Comparison of ENCODE assay signal across 11 mouse cellular contexts in the genomic region with DNA sequence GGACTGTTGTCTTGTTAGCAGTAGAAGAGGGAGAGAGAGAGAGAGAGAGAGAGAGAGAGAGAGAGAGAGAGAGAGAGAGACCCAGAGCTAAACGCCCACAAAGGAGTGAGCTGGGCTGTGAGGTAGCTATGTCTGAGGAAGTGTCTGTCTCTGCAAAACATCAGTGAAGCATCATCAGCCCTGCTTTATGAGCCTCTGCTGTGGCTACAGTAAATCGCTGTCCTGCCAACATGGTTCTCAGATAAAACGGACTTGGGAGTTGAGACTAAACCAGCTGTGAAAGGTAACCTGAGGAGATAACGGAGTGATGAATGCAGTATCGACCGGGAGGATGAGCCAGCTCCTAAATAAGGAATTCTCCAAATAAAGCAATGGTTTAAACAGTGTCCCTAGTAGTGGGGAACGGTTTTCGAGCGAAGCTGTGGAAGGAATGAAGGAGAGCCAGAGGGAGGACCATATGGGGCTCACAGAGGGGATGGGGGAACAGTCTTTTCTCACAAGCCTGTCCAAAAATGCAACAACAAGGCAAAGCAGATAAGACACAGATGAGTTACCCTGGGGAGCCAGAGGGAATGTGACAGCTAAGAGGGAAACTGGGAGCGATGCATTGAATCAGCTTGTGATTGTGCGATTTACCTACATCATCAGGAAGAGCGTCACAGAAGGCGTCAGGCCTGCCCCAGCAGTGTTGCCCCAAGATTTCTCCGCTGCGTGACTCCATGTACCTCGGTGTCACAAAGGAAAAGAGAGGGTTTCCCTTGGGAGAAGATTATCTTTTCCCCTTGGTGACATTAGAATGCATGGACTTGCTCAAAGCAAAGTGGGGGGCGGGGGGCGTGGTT. TPM values are rescaled to one million over a fixed set of nuclear protein-coding genes. Genes with fewer than 3 reads are reported as not detected.
DNase-seq lines count a peak whose midpoint lies in the region; ATAC-seq lines count a peak whose summit lies in the region.
"Had no signal": no experiment of that assay in that cellular context is flagged by ENCODE, and none has a peak within 500 bp of the region (broad histone marks: within the 10 kb centered on the region; RNA-seq: fewer than 3 reads in every experiment).

No protein-coding gene starts in this region.

- H3K4me1 ChIP-seq in hindbrain, embryonic 14.5 days (replicated peaks; ENCODE audit: control insufficient read depth, insufficient read depth, low read length) = 0 out of 2 replicates have a peak, but pooled peaks cover 13% of the 10 kb centered on the region
- peaks cover 22% of the 10 kb centered on the region; the same call in 1 of the 2 replicates for H3K4me1 ChIP-seq in hindbrain, embryonic 10.5 days (replicated peaks)

- peak overlapping the region; percentile 51; the same call in 1 of the 2 replicates for H3K27ac ChIP-seq in hindbrain, embryonic 14.5 days
- no peak overlapping the region for H3K27ac ChIP-seq in hindbrain, embryonic 10.5 days

- H3K4me2 ChIP-seq in hindbrain, embryonic 14.5 days (replicated peaks) = no peak overlapping the region

- H3K9me3 ChIP-seq in hindbrain, embryonic 14.5 days (ENCODE audit: control insufficient read depth, low read length) = no peaks in the 10 kb centered on the region
- no peaks in the 10 kb centered on the region for H3K9me3 ChIP-seq in hindbrain, embryonic 10.5 days
- H3K9me3 ChIP-seq: G1E had no signal

- H3K27me3 ChIP-seq in hindbrain, embryonic 14.5 days (ENCODE audit: control insufficient read depth, insufficient read depth, low read length) = no peaks in the 10 kb centered on the region
- H3K27me3 ChIP-seq in hindbrain, embryonic 10.5 days (ENCODE audit: insufficient read depth, poor library complexity, severe bottlenecking) = no peaks in the 10 kb centered on the region

- H3K36me3 ChIP-seq in hindbrain, embryonic 14.5 days (replicated peaks; ENCODE audit: control insufficient read depth, insufficient read depth) = no peaks in the 10 kb centered on the region
- no peaks in the 10 kb centered on the region for H3K36me3 ChIP-seq in hindbrain, embryonic 10.5 days
- H3K36me3 ChIP-seq: G1E had no signal

- 62% methylated on average over 18 of the region's 18 CpGs for WGBS in hindbrain, embryonic 14.5 days
- 83% methylated on average over 18 of the region's 18 CpGs for WGBS in hindbrain, embryonic 10.5 days

- ATAC-seq in hindbrain, embryonic 14.5 days (ENCODE audit: low FRiP score) = no peak

- no peak for DNase-seq in hindbrain, embryonic 14.5 days (ENCODE audit: low spot score)
- DNase-seq in hindbrain, embryonic 10.5 days (ENCODE audit: low spot score) = no peak
- DNase-seq in right cerebral cortex, adult 18-20 months = peak; percentile 46
- DNase-seq in right cerebral cortex, postnatal 14 days = no peak
- DNase-seq in layer of hippocampus, adult 8-10 months (ENCODE audit: low spot score in 2 of 2) = peak; percentile 40 to 52
- DNase-seq in yolk sac, embryonic 10.5 days (ENCODE audit: low spot score) = peak; percentile 23
- no peak for DNase-seq in adrenal gland, postnatal 25 days
- DNase-seq: adrenal gland, adult 8-10 months; gastrocnemius, postnatal 25 days; thymus, postnatal 4 days had no signal

- H3K4me3 ChIP-seq in hindbrain, embryonic 14.5 days (replicated peaks; ENCODE audit: low read length) = no peak overlapping the region
- H3K4me3 ChIP-seq in hindbrain, embryonic 10.5 days = no peak overlapping the region

- no peak overlapping the region for H3K9ac ChIP-seq in hindbrain, embryonic 14.5 days

RNA-seq across cellular contexts. Expression of a gene that starts 53.8 kb away (rescaled TPM):
- polyA plus RNA-seq in hindbrain, embryonic 14.5 days (2014; fragmentation: Nextera tagmentation; extraction: Ambion mirVana) = 8.8 and 9.8 TPM in 2 replicates
- polyA plus RNA-seq in hindbrain, embryonic 10.5 days (2016; fragmentation: Nextera tagmentation; extraction: Ambion mirVana) = 12.0 and 12.4 TPM in 2 replicates
- 1 to 10 TPM; 7.2 to 9.5 (median 8.4) TPM for total RNA-seq in layer of hippocampus, adult 8-10 months (2022)
- total RNA-seq in adrenal gland, postnatal 25 days (2021) = 7.9 and 11.2 TPM in 2 replicates

Comparison
In these comparisons a context has a peak if more than half of its experiments do, and no peak if none do; other contexts are left out.
1. DNase-seq: peak in right cerebral cortex, adult 18-20 months (single experiment), layer of hippocampus, adult 8-10 months (2 of 2) and yolk sac, embryonic 10.5 days (single experiment); none in hindbrain, embryonic 14.5 days (single experiment), hindbrain, embryonic 10.5 days (single experiment), right cerebral cortex, postnatal 14 days (single experiment) and adrenal gland, postnatal 25 days (single experiment).